Comparison of ENCODE assay signal across 12 mouse cellular contexts in genomic region chr5:113985737-113986136, GRCm38 (mm10). TPM values are rescaled to one million over a fixed set of nuclear protein-coding genes. Genes with fewer than 3 reads are reported as not detected.
A peak's percentile ranks its signal among the peaks of the same experiment; 100 is the strongest.
DNase-seq lines count a peak whose midpoint lies in the region; ATAC-seq and TF ChIP-seq lines count a peak whose summit lies in the region.
"Had no signal": no experiment of that assay in that cellular context is flagged by ENCODE, and none has a peak within 500 bp of the region (broad histone marks: within the 10 kb centered on the region; RNA-seq: fewer than 3 reads in every experiment).

No protein-coding gene starts in this region.

- 68% methylated on average over 2 of the region's 2 CpGs for WGBS in liver, adult 2 months

- peaks cover 21% of the 10 kb centered on the region for H3K4me1 ChIP-seq in liver, adult 2 months (ENCODE audit: control insufficient read depth, insufficient read depth, low read length)
- peaks cover 15% of the 10 kb centered on the region; the same call in 1 of the 2 replicates for H3K4me1 ChIP-seq in embryonic fibroblast, embryonic 13.5 days (ENCODE audit: control insufficient read depth, insufficient read depth, low read length)

- no peak for TF ChIP-seq CTCF in gastrocnemius, adult 2 months (IDR thresholded peaks at IDR 0.05)
- no peak for TF ChIP-seq CTCF in liver, adult 2 months (IDR thresholded peaks at IDR 0.05; ENCODE audit: low read depth, low read length)
- TF ChIP-seq CTCF in embryonic fibroblast, embryonic 13.5 days (IDR thresholded peaks at IDR 0.05; ENCODE audit: borderline replicate concordance, insufficient read depth, low read length): no peak

- peaks cover 24% of the 10 kb centered on the region; the same call in 1 of the 2 replicates for H3K79me2 ChIP-seq in liver, adult 2 months (ENCODE audit: control insufficient read depth, insufficient read depth, low read length)

- H3K27me3 ChIP-seq in liver, adult 2 months (ENCODE audit: control insufficient read depth, insufficient read depth, low read length): no peaks in the 10 kb centered on the region
- H3K27me3 ChIP-seq: hindbrain, embryonic 15.5 days; megakaryocyte, embryonic 14.5 days had no signal

- intact Hi-C loops in gastrocnemius, adult 2 months (cut with DNase I): no loop called here

- no peak for TF ChIP-seq POLR2A in liver, adult 2 months (IDR thresholded peaks at IDR 0.05; ENCODE audit: extremely low read depth, insufficient read depth, low read length)
- no peak for TF ChIP-seq POLR2A in embryonic fibroblast, embryonic 13.5 days (IDR thresholded peaks at IDR 0.05; ENCODE audit: low read depth, low read length)

- ATAC-seq in monocyte, adult 5-6 weeks (replicated peaks; ENCODE audit: insufficient number of reproducible peaks, low FRiP score, low TSS enrichment, poor library complexity, severe bottlenecking): 0 out of 2 replicates have a peak, but pooled peaks have one; percentile 49
- ATAC-seq: forebrain, embryonic 14.5 days had no signal

- H3K4me3 ChIP-seq in gastrocnemius, adult 2 months: no peak overlapping the region
- H3K4me3 ChIP-seq in liver, adult 2 months (ENCODE audit: insufficient read depth, low read depth, low read length): no peak overlapping the region
- H3K4me3 ChIP-seq in embryonic fibroblast, embryonic 13.5 days (ENCODE audit: insufficient read depth, low read length): no peak overlapping the region
- H3K4me3 ChIP-seq: hindbrain, embryonic 15.5 days; megakaryocyte, embryonic 14.5 days had no signal

- H3K27ac ChIP-seq in gastrocnemius, adult 2 months: peak overlapping the region; percentile 71
- peak overlapping the region; percentile 88 for H3K27ac ChIP-seq in liver, adult 2 months (replicated peaks; ENCODE audit: insufficient read depth, low read depth, low read length)
- H3K27ac ChIP-seq in embryonic fibroblast, embryonic 13.5 days (ENCODE audit: insufficient read depth, low read length): 0 out of 2 replicates have a peak overlapping the region, but pooled peaks have one; percentile 27
- H3K27ac ChIP-seq: hindbrain, embryonic 15.5 days had no signal

- DNase-seq in gastrocnemius, adult 2 months: no peak
- no peak for DNase-seq in gastrocnemius, postnatal 4 days (ENCODE audit: low spot score in 2 of 2)
- DNase-seq in liver, adult 2 months (ENCODE audit: extremely low read depth, low read depth, low spot score): no peak
- DNase-seq in liver: no peak
- no peak for DNase-seq in cerebellum, postnatal 25 days
- DNase-seq in cerebellum, adult 9-10 months: no peak
- DNase-seq: cerebellum, adult 2 months had no signal

- H3K9ac ChIP-seq in liver, adult 2 months (ENCODE audit: low read depth, low read length): 0 out of 2 replicates have a peak overlapping the region, but pooled peaks have one; percentile 24
- H3K9ac ChIP-seq: hindbrain, embryonic 15.5 days had no signal

- H3K36me3 ChIP-seq in liver, adult 2 months (ENCODE audit: control insufficient read depth, insufficient read depth, low read length): no peaks in the 10 kb centered on the region
- H3K36me3 ChIP-seq: hindbrain, embryonic 15.5 days had no signal

RNA-seq across cellular contexts. Expression of gene Ssh1, which starts 8.0 kb away (rescaled TPM):
- total RNA-seq in gastrocnemius, adult 2 months (2021): 1 to 10 TPM; 6.1 to 7.2 TPM
- total RNA-seq in gastrocnemius, postnatal 4 days (2021): 10 to 100 TPM; 20.2 to 21.1 TPM
- 1.6 and 3.3 TPM in 2 replicates for total RNA-seq in liver, adult 2 months (2014; rRNA removed)
- polyA plus RNA-seq in liver, adult 2 months (2012; rRNA removed): 5.0 and 5.5 TPM in 2 replicates
- polyA plus RNA-seq in embryonic fibroblast, embryonic 13.5 days (2011; ENCODE audit: insufficient read length, low read depth, missing spikeins): 21.0 and 22.9 TPM in 2 replicates
- total RNA-seq in monocyte, adult 5-6 weeks (2017): 11.1 to 23.4 TPM (median 17.9 TPM) in 3 replicates

RNA-seq across cellular contexts. Expression of gene Dao, which starts 17.8 kb away (rescaled TPM):
- total RNA-seq in gastrocnemius, adult 2 months (2021): not detected
- not detected for total RNA-seq in gastrocnemius, postnatal 4 days (2021)
- total RNA-seq in liver, adult 2 months (2014; rRNA removed): not detected in 2 replicates
- polyA plus RNA-seq in liver, adult 2 months (2012; rRNA removed): not detected in 2 replicates
- polyA plus RNA-seq in embryonic fibroblast, embryonic 13.5 days (2011; ENCODE audit: insufficient read length, low read depth, missing spikeins): not detected in 2 replicates
- not detected in 3 replicates for total RNA-seq in monocyte, adult 5-6 weeks (2017)
- polyA plus RNA-seq: forebrain, embryonic 14.5 days had no signal

Comparison
In these comparisons a context has a peak if more than half of its experiments do, and no peak if none do; other contexts are left out.
1. H3K27ac ChIP-seq: peak in every context shown above with its lines; median percentile 88 in liver, adult 2 months; 71 in gastrocnemius, adult 2 months; 27 in embryonic fibroblast, embryonic 13.5 days.